Mouse (Mus musculus): ENCODE data around the gene Kndc1.

GRCm38 (mm10) chr7:139878122-139878521 is 16.4 kb upstream of the Kndc1 start:
- no peak for TF ChIP-seq GATA1 (IDR thresholded peaks at IDR 0.05; ENCODE audit: low read length)
- TF ChIP-seq TAL1 (IDR thresholded peaks at IDR 0.05; ENCODE audit: low read length), result no peak
